Mouse (Mus musculus): ENCODE measurements around the gene Lgr6. TPM values are rescaled to one million over a fixed set of nuclear protein-coding genes. Genes with fewer than 3 reads are reported as not detected.

Lgr6 gene
- polyA plus RNA-seq, 1 experiment from 2014 or later: 0.32 TPM

- Histone ChIP-seq H3K27ac (ENCODE audit: low read depth, low read length) (no peak overlapping the region), H3K36me3 (ENCODE audit: control insufficient read depth, insufficient read depth, low read length) (no peaks in the 10 kb centered on the region), H3K9me3 (ENCODE audit: control insufficient read depth, low read length) (no peaks in the 10 kb centered on the region), H3K4me2 (ENCODE audit: low read depth, low read length, severe bottlenecking) (no peak overlapping the region), H3K4me3 (ENCODE audit: low read depth, low read length) (no peak overlapping the region), H3K4me1 (replicated peaks; ENCODE audit: control insufficient read depth, insufficient read depth, low read length) (no peaks in the 10 kb centered on the region), H3K27me3 (ENCODE audit: control insufficient read depth, insufficient read depth, low read length) (peaks cover 8% of the 10 kb centered on the region; the same call in 1 of the 2 replicates), H3K9ac (ENCODE audit: low read length) (no peak overlapping the region)
- DNase-seq (ENCODE audit: low spot score): no peak
- no peak for ATAC-seq (replicated peaks; ENCODE audit: low FRiP score)
- WGBS: 70% methylated on average over 3 of the region's 3 CpGs
Measured at GRCm38 (mm10) chr1:135082267-135082666, 22.8 kb downstream of the Lgr6 start.

- DNase-seq (ENCODE audit: low spot score): no peak
- H3K36me3 ChIP-seq (ENCODE audit: control insufficient read depth, insufficient read depth, low read length): no peaks in the 10 kb centered on the region
- WGBS: 66% methylated on average over 2 of the region's 2 CpGs
- H3K9ac ChIP-seq (ENCODE audit: low read length): no peak overlapping the region
- H3K27me3 ChIP-seq (ENCODE audit: control insufficient read depth, insufficient read depth, low read length): no peaks in the 10 kb centered on the region
- no peak for ATAC-seq (replicated peaks; ENCODE audit: low FRiP score)
- H3K4me1 ChIP-seq (replicated peaks; ENCODE audit: control insufficient read depth, insufficient read depth, low read length): no peaks in the 10 kb centered on the region
- H3K4me3 ChIP-seq (ENCODE audit: low read depth, low read length): no peak overlapping the region
- H3K9me3 ChIP-seq (ENCODE audit: control insufficient read depth, low read length): no peaks in the 10 kb centered on the region
- no peak overlapping the region for H3K27ac ChIP-seq (ENCODE audit: low read depth, low read length)
- no peak overlapping the region for H3K4me2 ChIP-seq (ENCODE audit: low read depth, low read length, severe bottlenecking)
Measured at GRCm38 (mm10) chr1:135079021-135079420, 26.1 kb downstream of the Lgr6 start.

- 52% methylated on average over 5 of the region's 5 CpGs for WGBS
- no peak overlapping the region for H3K27ac ChIP-seq (ENCODE audit: low read depth, low read length)
- no peaks in the 10 kb centered on the region for H3K36me3 ChIP-seq (ENCODE audit: control insufficient read depth, insufficient read depth, low read length)
Measured at GRCm38 (mm10) chr1:135076470-135076869, 28.6 kb downstream of the Lgr6 start.

GRCm38 (mm10) chr1:135075270-135075669 lies 29.8 kb downstream of the Lgr6 start:
- no peak overlapping the region for H3K9ac ChIP-seq (ENCODE audit: low read length)
- no peak overlapping the region for H3K4me2 ChIP-seq (ENCODE audit: low read depth, low read length, severe bottlenecking)
- no peaks in the 10 kb centered on the region for H3K27me3 ChIP-seq (ENCODE audit: control insufficient read depth, insufficient read depth, low read length)
- H3K9me3 ChIP-seq (ENCODE audit: control insufficient read depth, low read length): no peaks in the 10 kb centered on the region
- H3K36me3 ChIP-seq (ENCODE audit: control insufficient read depth, insufficient read depth, low read length): no peaks in the 10 kb centered on the region
- no peak for ATAC-seq (replicated peaks; ENCODE audit: low FRiP score)
- no peak for DNase-seq (ENCODE audit: low spot score)
- H3K4me3 ChIP-seq (ENCODE audit: low read depth, low read length): no peak overlapping the region
- WGBS: 88% methylated on average over 1 of the region's 1 CpGs
- no peak overlapping the region for H3K27ac ChIP-seq (ENCODE audit: low read depth, low read length)
- no peaks in the 10 kb centered on the region for H3K4me1 ChIP-seq (replicated peaks; ENCODE audit: control insufficient read depth, insufficient read depth, low read length)

More at GRCm38 (mm10) chr1:135076470-135076869, 28.6 kb downstream of the Lgr6 start:
- Histone ChIP-seq H3K27me3 (ENCODE audit: control insufficient read depth, insufficient read depth, low read length) (no peaks in the 10 kb centered on the region), H3K4me1 (replicated peaks; ENCODE audit: control insufficient read depth, insufficient read depth, low read length) (no peaks in the 10 kb centered on the region), H3K4me3 (ENCODE audit: low read depth, low read length) (no peak overlapping the region), H3K9ac (ENCODE audit: low read length) (no peak overlapping the region), H3K9me3 (ENCODE audit: control insufficient read depth, low read length) (no peaks in the 10 kb centered on the region), H3K4me2 (ENCODE audit: low read depth, low read length, severe bottlenecking) (no peak overlapping the region)
- DNase-seq (ENCODE audit: low spot score) (no peak), ATAC-seq (replicated peaks; ENCODE audit: low FRiP score) (no peak)

- Histone ChIP-seq H3K36me3 (ENCODE audit: control insufficient read depth, insufficient read depth, low read length) (no peaks in the 10 kb centered on the region), H3K27ac (ENCODE audit: low read depth, low read length) (no peak overlapping the region), H3K9me3 (ENCODE audit: control insufficient read depth, low read length) (no peaks in the 10 kb centered on the region), H3K4me3 (ENCODE audit: low read depth, low read length) (no peak overlapping the region), H3K4me2 (ENCODE audit: low read depth, low read length, severe bottlenecking) (no peak overlapping the region), H3K9ac (ENCODE audit: low read length) (no peak overlapping the region), H3K27me3 (ENCODE audit: control insufficient read depth, insufficient read depth, low read length) (no peaks in the 10 kb centered on the region), H3K4me1 (replicated peaks; ENCODE audit: control insufficient read depth, insufficient read depth, low read length) (no peaks in the 10 kb centered on the region)
- 70% methylated on average over 5 of the region's 5 CpGs for WGBS
- ATAC-seq (replicated peaks; ENCODE audit: low FRiP score): no peak
- no peak for DNase-seq (ENCODE audit: low spot score)
Measured at GRCm38 (mm10) chr1:135072643-135073042, 32.4 kb downstream of the Lgr6 start.

GRCm38 (mm10) chr1:135069841-135070240 lies 35.2 kb downstream of the Lgr6 start:
- Histone ChIP-seq H3K27me3 (ENCODE audit: control insufficient read depth, insufficient read depth, low read length) (no peaks in the 10 kb centered on the region), H3K36me3 (ENCODE audit: control insufficient read depth, insufficient read depth, low read length) (no peaks in the 10 kb centered on the region), H3K4me3 (ENCODE audit: low read depth, low read length) (no peak overlapping the region), H3K9ac (ENCODE audit: low read length) (no peak overlapping the region), H3K9me3 (ENCODE audit: control insufficient read depth, low read length) (no peaks in the 10 kb centered on the region), H3K4me1 (replicated peaks; ENCODE audit: control insufficient read depth, insufficient read depth, low read length) (no peaks in the 10 kb centered on the region), H3K4me2 (ENCODE audit: low read depth, low read length, severe bottlenecking) (no peak overlapping the region), H3K27ac (ENCODE audit: low read depth, low read length) (no peak overlapping the region)
- DNase-seq (ENCODE audit: low spot score) (no peak), ATAC-seq (replicated peaks; ENCODE audit: low FRiP score) (no peak)
- WGBS: 77% methylated on average over 8 of the region's 8 CpGs

- no peak overlapping the region for H3K4me3 ChIP-seq (ENCODE audit: low read depth, low read length)
- no peaks in the 10 kb centered on the region for H3K4me1 ChIP-seq (replicated peaks; ENCODE audit: control insufficient read depth, insufficient read depth, low read length)
- ATAC-seq (replicated peaks; ENCODE audit: low FRiP score) (no peak), DNase-seq (ENCODE audit: low spot score) (no peak)
- no peak overlapping the region for H3K4me2 ChIP-seq (ENCODE audit: low read depth, low read length, severe bottlenecking)
- H3K9me3 ChIP-seq (ENCODE audit: control insufficient read depth, low read length): no peaks in the 10 kb centered on the region; the same call in 1 of the 2 replicates
- no peak overlapping the region for H3K9ac ChIP-seq (ENCODE audit: low read length)
- H3K27me3 ChIP-seq (ENCODE audit: control insufficient read depth, insufficient read depth, low read length): no peaks in the 10 kb centered on the region
- WGBS: 92% methylated on average over 2 of the region's 2 CpGs
- H3K36me3 ChIP-seq (ENCODE audit: control insufficient read depth, insufficient read depth, low read length): no peaks in the 10 kb centered on the region
- H3K27ac ChIP-seq (ENCODE audit: low read depth, low read length): no peak overlapping the region
Measured at GRCm38 (mm10) chr1:135064525-135064924, 40.6 kb downstream of the Lgr6 start.

GRCm38 (mm10) chr1:135062936-135063335 lies 42.1 kb downstream of the Lgr6 start:
- WGBS: 66% methylated on average over 5 of the region's 5 CpGs
- Histone ChIP-seq H3K36me3 (ENCODE audit: control insufficient read depth, insufficient read depth, low read length) (no peaks in the 10 kb centered on the region), H3K27ac (ENCODE audit: low read depth, low read length) (no peak overlapping the region), H3K4me3 (ENCODE audit: low read depth, low read length) (no peak overlapping the region), H3K9ac (ENCODE audit: low read length) (no peak overlapping the region), H3K9me3 (ENCODE audit: control insufficient read depth, low read length) (no peaks in the 10 kb centered on the region; the same call in 1 of the 2 replicates), H3K27me3 (ENCODE audit: control insufficient read depth, insufficient read depth, low read length) (no peaks in the 10 kb centered on the region), H3K4me2 (ENCODE audit: low read depth, low read length, severe bottlenecking) (no peak overlapping the region), H3K4me1 (replicated peaks; ENCODE audit: control insufficient read depth, insufficient read depth, low read length) (no peaks in the 10 kb centered on the region)
- DNase-seq (ENCODE audit: low spot score) (no peak), ATAC-seq (replicated peaks; ENCODE audit: low FRiP score) (no peak)

GRCm38 (mm10) chr1:135061300-135061699 lies 43.8 kb downstream of the Lgr6 start:
- Histone ChIP-seq H3K27me3 (ENCODE audit: control insufficient read depth, insufficient read depth, low read length) (no peaks in the 10 kb centered on the region), H3K4me2 (ENCODE audit: low read depth, low read length, severe bottlenecking) (no peak overlapping the region), H3K4me3 (ENCODE audit: low read depth, low read length) (no peak overlapping the region), H3K9ac (ENCODE audit: low read length) (no peak overlapping the region), H3K9me3 (ENCODE audit: control insufficient read depth, low read length) (no peaks in the 10 kb centered on the region; the same call in 1 of the 2 replicates), H3K4me1 (replicated peaks; ENCODE audit: control insufficient read depth, insufficient read depth, low read length) (no peaks in the 10 kb centered on the region), H3K27ac (ENCODE audit: low read depth, low read length) (no peak overlapping the region), H3K36me3 (ENCODE audit: control insufficient read depth, insufficient read depth, low read length) (no peaks in the 10 kb centered on the region)
- DNase-seq (ENCODE audit: low spot score) (no peak), ATAC-seq (replicated peaks; ENCODE audit: low FRiP score) (no peak)
- 94% methylated on average over 6 of the region's 6 CpGs for WGBS

Data from forebrain, embryonic 11.5 days (tissue).